Mouse (Mus musculus) Patski (cell line): ENCODE results near the gene Rxra. TPM values are rescaled to one million over a fixed set of nuclear protein-coding genes. Genes with fewer than 3 reads are reported as not detected.

Experiments
- ATAC-seq: fragments of 100-300 bp; one replicate; pipeline ENCODE4 v1.8.0; 2021
- CTCF ChIA-PET: fragments of 350-600 bp; sonication (Branson Sonifier 250); formaldehyde crosslinking; loops from one replicate; lab custom pipeline; 2022; ENCODE audit warnings: inconsistent platforms; lab: Charles Lee
- POLR2A ChIA-PET: fragments of 350-600 bp; sonication (Branson Sonifier 250); formaldehyde crosslinking; loops from one replicate; lab custom pipeline; 2022; ENCODE audit warnings: antibody characterized with exemption, inconsistent platforms; lab: Charles Lee
- DNase-seq: peaks from one replicate; pipeline ENCODE4 v3.0.0-alpha.2; 2011; ENCODE audit warnings: low read depth, low spot score
- H3K27me3 ChIP-seq: fragments of 371-371 bp; one replicate; pipeline ENCODE4 v1.5.1; 2021
- CTCF ChIP-seq: fragments of 100-300 bp; IDR thresholded peaks from one replicate; pipeline ENCODE4 v1.5.1; 2021
- in situ Hi-C: fragments of 300-500 bp; cut with MboI; formaldehyde crosslinking; loops from 3 replicates; pipeline ENCODE4 v1.11.1; 2018; ENCODE audit warnings: low pct_unique_long_range_greater_than_20kb, mixed read lengths
- polyA plus RNA-seq: library from polyadenylated mRNA; unstranded; gene quantifications from one replicate; pipeline ENCODE4 v1.2.3, GENCODE M21; 2021

The Rxra gene
- polyA plus RNA-seq, 1 experiment from 2014 or later = 31.1 TPM

DNA sequence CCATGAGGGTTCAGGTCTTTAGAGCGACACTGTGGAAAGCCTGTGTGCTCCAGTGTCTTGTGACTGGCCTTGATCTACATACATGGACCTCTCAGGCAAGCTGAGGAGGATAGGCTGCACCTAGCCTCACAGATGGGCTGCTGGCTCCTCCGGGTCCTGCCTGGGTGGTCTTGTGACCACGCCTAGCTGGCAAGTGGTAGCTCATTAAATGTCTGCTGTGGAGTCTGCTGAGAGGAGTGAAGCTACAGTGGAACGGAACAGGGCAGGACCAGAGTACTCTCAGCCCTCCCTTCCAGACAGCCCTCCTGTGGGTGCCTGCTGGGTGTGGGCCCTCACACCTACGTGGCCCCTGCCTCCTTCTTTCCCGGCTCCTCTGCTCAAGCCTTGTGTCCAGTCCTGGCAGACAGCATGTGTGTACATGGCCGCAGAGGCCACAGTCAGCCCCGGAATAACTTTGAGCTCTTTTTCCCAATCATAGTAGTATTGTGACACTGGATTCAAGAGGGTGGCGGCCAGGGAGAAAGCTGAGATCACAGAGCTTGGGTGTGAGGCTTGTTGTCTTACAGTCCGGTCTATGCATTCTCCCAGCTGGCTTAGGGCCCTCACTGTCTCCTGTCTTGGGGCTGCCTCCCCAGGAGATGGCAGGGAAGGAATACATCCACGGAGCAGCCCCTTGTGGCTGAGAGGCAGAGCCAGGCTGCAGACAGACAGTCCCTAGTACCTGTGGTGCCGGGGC, 74.3 kb downstream of the Rxra start:
- ATAC-seq (no peak), DNase-seq (no peak)
- ChIA-PET CTCF (interaction anchor here (1.0 kb wide), 1 partner anchor 76 kb away, joined by 3 read pairs; no protein-coding TSS in a partner anchor), POLR2A (no interaction called here)
- no peak for TF ChIP-seq CTCF
- H3K27me3 ChIP-seq = no peaks in the 10 kb centered on the region
- in situ Hi-C loops = loop anchor here (25.0 kb wide), 2 partner anchors 437 to 662 kb away; partner anchors contain the start of gene Olfm1

GRCm38 (mm10) chr2:27751135-27751519, 74.9 kb downstream of the Rxra start:
- ATAC-seq (no peak), DNase-seq (no peak)
- ChIA-PET CTCF (interaction anchor here (1.0 kb wide), 1 partner anchor 76 kb away, joined by 3 read pairs; no protein-coding TSS in a partner anchor), POLR2A (no interaction called here)
- in situ Hi-C loops = loop anchor here (25.0 kb wide), 2 partner anchors 436 to 661 kb away; partner anchors contain the start of gene Olfm1
- no peak for TF ChIP-seq CTCF
- H3K27me3 ChIP-seq = no peaks in the 10 kb centered on the region

DNA sequence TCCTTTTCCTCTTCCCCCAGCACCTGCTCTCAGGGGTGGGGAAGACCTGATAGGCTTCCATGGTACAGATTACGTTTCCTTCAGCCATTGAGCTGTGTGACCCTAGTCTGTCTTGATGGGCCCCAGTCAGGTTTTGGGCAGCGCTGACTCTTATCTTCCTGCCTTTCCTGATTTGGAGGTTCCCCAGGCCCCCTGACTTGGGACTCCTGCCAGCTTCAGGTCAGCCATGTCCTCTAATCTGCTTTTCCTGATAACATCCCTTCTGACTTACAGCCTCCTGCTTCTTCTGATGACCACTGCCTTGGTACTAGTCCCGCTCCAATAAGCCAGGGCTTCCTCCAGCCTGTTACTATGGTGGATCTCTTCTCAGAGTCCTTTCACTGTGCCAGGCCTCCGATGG, 75.6 kb downstream of the Rxra start:
- CTCF ChIA-PET = no interaction called here
- DNase-seq (no peak), ATAC-seq (no peak)
- POLR2A ChIA-PET = no interaction called here
- H3K27me3 ChIP-seq = no peaks in the 10 kb centered on the region
- TF ChIP-seq CTCF = no peak
- in situ Hi-C loops = loop anchor here (25.0 kb wide), 2 partner anchors 435 to 660 kb away; partner anchors contain the start of gene Olfm1

DNA sequence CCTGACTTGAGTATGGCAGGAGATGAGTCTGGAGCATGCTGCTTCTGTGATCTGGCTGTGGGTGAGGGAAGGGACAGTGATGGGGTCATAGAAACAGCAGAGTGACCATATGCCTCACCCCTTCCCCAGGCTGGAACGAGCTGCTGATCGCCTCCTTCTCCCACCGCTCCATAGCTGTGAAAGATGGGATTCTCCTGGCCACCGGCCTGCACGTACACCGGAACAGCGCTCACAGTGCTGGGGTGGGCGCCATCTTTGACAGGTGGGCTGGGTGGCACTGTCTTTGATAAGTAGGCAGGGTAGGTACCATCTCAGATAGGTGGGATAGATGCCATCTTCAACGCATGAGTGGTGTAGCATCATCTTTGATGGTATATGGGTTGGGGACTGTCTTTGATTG, 77.9 kb downstream of the Rxra start:
- DNase-seq = no peak
- H3K27me3 ChIP-seq = no peaks in the 10 kb centered on the region
- ChIA-PET POLR2A (no interaction called here), CTCF (no interaction called here)
- in situ Hi-C loops = loop anchor here (25.0 kb wide), 2 partner anchors 433 to 658 kb away; partner anchors contain the start of gene Olfm1
- no peak for ATAC-seq
- no peak for TF ChIP-seq CTCF

- no peak for TF ChIP-seq CTCF
Observed at GRCm38 (mm10) chr2:27755986-27756641, 79.9 kb downstream of the Rxra start.

DNA sequence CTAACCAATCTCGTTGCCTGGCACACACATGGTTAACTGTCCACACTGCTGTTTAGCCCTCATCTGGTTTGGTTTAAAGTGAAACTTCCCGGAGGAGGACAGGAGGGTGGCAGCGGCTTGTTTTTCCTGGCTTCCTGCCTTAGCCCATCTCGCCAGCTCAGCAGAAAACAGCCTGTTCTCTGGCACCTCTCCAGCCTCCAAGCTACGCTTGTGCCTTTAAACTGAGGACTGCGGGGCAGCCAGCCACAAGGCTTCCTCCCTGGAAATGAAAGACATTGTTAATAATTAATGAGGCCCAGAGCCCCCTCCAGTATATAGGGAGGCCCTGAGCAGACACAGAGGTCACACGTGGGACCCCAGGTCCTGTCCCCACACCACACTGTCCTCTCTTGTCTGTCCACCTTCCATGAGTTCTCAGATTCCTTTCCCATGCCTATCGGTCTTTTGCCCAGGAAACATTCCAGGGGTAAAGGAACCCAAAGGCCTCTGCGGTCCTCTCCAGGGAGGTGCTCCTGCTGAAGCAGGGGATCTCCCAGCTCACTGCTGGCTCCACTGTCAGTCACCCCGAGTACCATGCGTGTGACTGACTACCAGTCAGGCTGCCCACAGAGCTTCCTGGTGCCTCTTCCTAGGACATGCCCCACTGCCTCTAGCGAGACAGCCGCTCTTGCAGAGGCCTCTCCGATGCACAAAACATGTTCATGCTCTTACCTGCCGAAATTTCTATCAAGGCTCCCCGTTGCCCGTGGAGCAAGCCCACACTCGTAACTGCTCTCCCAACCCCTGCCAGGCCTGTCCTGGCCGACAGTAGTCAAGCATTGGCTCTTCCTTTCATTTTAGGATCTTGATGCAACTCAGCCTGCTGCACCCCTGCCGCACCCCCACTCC, 82.4 kb downstream of the Rxra start:
- CTCF ChIA-PET = interaction anchor here (0.5 to 3.4 kb wide), 3 partner anchors 79 to 206 kb away, joined by 3 to 19 read pairs (median 3); no protein-coding TSS in a partner anchor
- POLR2A ChIA-PET = no interaction called here
- DNase-seq (peak; percentile 95), ATAC-seq (peak; percentile 52)
- no peak for TF ChIP-seq CTCF
- in situ Hi-C loops = loop anchor here (25.0 kb wide), 2 partner anchors 429 to 654 kb away; partner anchors contain the start of gene Olfm1
- H3K27me3 ChIP-seq = no peaks in the 10 kb centered on the region

More at GRCm38 (mm10) chr2:27755986-27756641, 79.9 kb downstream of the Rxra start:
- ChIA-PET CTCF (interaction anchor here (0.9 kb wide), 1 partner anchor 39 kb away, joined by 3 read pairs; no protein-coding TSS in a partner anchor), POLR2A (interaction anchor here (1.0 to 1.3 kb wide), 2 partner anchors 20 to 76 kb away, joined by 3 read pairs; no protein-coding TSS in a partner anchor)
- in situ Hi-C loops = loop anchor here (25.0 kb wide), 2 partner anchors 431 to 656 kb away; partner anchors contain the start of gene Olfm1
- ATAC-seq (no peak), DNase-seq (no peak)
- no peaks in the 10 kb centered on the region for H3K27me3 ChIP-seq

DNA sequence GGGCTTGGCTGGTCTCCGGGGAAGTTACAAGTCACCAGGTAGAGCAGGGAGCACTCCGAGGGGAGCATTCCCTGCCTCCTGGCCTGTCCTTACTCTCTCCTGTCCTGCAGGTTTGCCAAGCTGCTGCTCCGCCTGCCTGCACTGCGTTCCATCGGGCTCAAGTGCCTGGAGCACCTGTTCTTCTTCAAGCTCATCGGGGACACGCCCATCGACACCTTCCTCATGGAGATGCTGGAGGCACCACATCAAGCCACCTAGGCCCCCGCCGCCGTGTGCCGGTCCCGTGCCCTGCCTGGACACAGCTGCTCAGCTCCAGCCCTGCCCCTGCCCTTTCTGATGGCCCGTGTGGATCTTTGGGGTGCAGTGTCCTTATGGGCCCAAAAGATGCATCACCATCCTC, 83.2 kb downstream of the Rxra start:
- in situ Hi-C loops = loop anchor here (25.0 kb wide), 2 partner anchors 428 to 653 kb away; partner anchors contain the start of gene Olfm1
- ATAC-seq = no peak
- POLR2A ChIA-PET = no interaction called here

GRCm38 (mm10) chr2:27761260-27761995, 85.2 kb downstream of the Rxra start:
- no peak for DNase-seq
- in situ Hi-C loops = loop anchor here (25.0 kb wide), 2 partner anchors 426 to 651 kb away; partner anchors contain the start of gene Olfm1
- no peak for TF ChIP-seq CTCF
- ChIA-PET CTCF (interaction anchor here (1.1 to 1.2 kb wide), 2 partner anchors 62 to 64 kb away, joined by 3 read pairs; no protein-coding TSS in a partner anchor), POLR2A (no interaction called here)
- ATAC-seq = no peak
- H3K27me3 ChIP-seq = no peaks in the 10 kb centered on the region

More for the DNA sequence above, 83.2 kb downstream of the Rxra start:
- no peaks in the 10 kb centered on the region for H3K27me3 ChIP-seq
- no peak for TF ChIP-seq CTCF
- DNase-seq = no peak
- CTCF ChIA-PET = interaction anchor here (1.4 to 3.4 kb wide), 2 partner anchors 80 to 207 kb away, joined by 3 to 19 read pairs; no protein-coding TSS in a partner anchor

- POLR2A ChIA-PET = no interaction called here
- TF ChIP-seq CTCF = no peak
- no peak for DNase-seq
- no peak for ATAC-seq
- in situ Hi-C loops = loop anchor here (25.0 kb wide), 2 partner anchors 425 to 650 kb away; partner anchors contain the start of gene Olfm1
- H3K27me3 ChIP-seq = no peaks in the 10 kb centered on the region
- CTCF ChIA-PET = interaction anchor here (1.2 kb wide), 1 partner anchor 62 kb away, joined by 3 read pairs; no protein-coding TSS in a partner anchor
Observed at GRCm38 (mm10) chr2:27761996-27762340, 85.7 kb downstream of the Rxra start.
